Mouse (Mus musculus) embryonic fibroblast, embryonic 13.5 days (primary cell): ENCODE results near the gene Xrcc3.

Source experiments
- CTCF ChIP-seq: IDR thresholded peaks from 2 replicates; pipeline ENCODE4 v1.5.1; 2011; ENCODE audit warnings: mild to moderate bottlenecking, control low read depth, low read length, moderate library complexity, borderline replicate concordance; ENCODE audit not compliant: insufficient read depth
- POLR2A ChIP-seq: IDR thresholded peaks from 2 replicates; pipeline ENCODE4 v1.6.1; 2011; ENCODE audit warnings: low read depth, mild to moderate bottlenecking, control low read depth, low read length, moderate library complexity

DNA sequence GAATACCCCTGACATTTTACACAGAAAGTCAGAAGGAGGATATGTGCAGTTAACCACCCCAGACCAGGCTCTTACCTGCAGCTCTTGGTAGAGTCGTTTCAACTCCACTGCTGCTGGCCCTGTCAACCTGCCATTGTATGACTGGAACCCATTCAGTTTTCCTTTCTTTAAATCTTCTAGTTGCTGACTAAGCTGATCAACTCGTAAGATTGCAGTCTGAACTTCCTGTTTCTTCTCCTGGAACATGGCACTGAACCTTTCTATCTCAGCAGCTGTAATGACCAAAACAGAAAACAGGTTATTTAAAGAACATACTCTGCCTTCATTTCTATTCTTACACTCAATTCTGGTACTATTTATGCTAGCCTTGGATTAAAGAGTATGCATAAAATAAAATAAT lies 29.8 kb upstream of the Xrcc3 start:
- TF ChIP-seq CTCF = no peak
- TF ChIP-seq POLR2A = no peak
